Mouse (Mus musculus) thymus, adult 2 months (tissue): ENCODE measurements at regions not wholly inside any gene's neighbourhood (a gene's known extent, or its start where the extent isn't known, plus 50 kb on each side); places are given as distances from the start of the nearest gene placed in this dataset.

ENCODE experiments used
- DNase-seq: peaks from one replicate; pipeline ENCODE4 v3.0.0; 2021
- H3K27ac ChIP-seq: fragments of 200-500 bp; 2 replicates; pipeline ENCODE4 v1.5.1; 2012; ENCODE audit warnings: low read length, control low read depth; ENCODE audit not compliant: control insufficient read depth, insufficient read depth
- H3K27me3 ChIP-seq: fragments of 200-500 bp; 2 replicates; pipeline ENCODE4 v1.6.1; 2012; ENCODE audit warnings: mild to moderate bottlenecking, low read length, moderate library complexity, mixed read lengths; ENCODE audit not compliant: control insufficient read depth, insufficient read depth
- H3K36me3 ChIP-seq: fragments of 200-500 bp; 2 replicates; pipeline ENCODE4 v1.6.1; 2012; ENCODE audit warnings: mild to moderate bottlenecking, low read length, moderate library complexity; ENCODE audit not compliant: control insufficient read depth, insufficient read depth
- H3K4me1 ChIP-seq: fragments of 200-500 bp; replicated peaks from 2 replicates; pipeline ENCODE4 v1.6.1; 2012; ENCODE audit warnings: low read length; ENCODE audit not compliant: control insufficient read depth, insufficient read depth
- H3K4me3 ChIP-seq: fragments of 200-500 bp; 2 replicates; pipeline ENCODE4 v1.5.1; 2012; ENCODE audit warnings: mild to moderate bottlenecking, low read length, control low read depth, moderate library complexity; ENCODE audit not compliant: control insufficient read depth, insufficient read depth
- CTCF ChIP-seq: fragments of 200-500 bp; IDR thresholded peaks from 2 replicates; pipeline ENCODE4 v1.5.1; 2012; ENCODE audit warnings: mild to moderate bottlenecking, control low read depth, low read length, moderate library complexity, borderline replicate concordance; ENCODE audit not compliant: control insufficient read depth, poor library complexity, insufficient read depth; ENCODE audit errors: extremely low read depth
- POLR2A ChIP-seq: fragments of 200-500 bp; IDR thresholded peaks from 2 replicates; pipeline ENCODE4 v1.6.1; 2012; ENCODE audit warnings: mild to moderate bottlenecking, low read length, control low read depth, moderate library complexity; ENCODE audit not compliant: control insufficient read depth, poor library complexity, insufficient read depth; ENCODE audit errors: extremely low read depth
- WGBS: fragments of 180-500 bp; shearing (Covaris S2); methylation state at CpG from one replicate; pipeline ENCODE4 v1.1.7; 2018; 5-methylcytosine and 5-hydroxymethylcytosine counted together

DNA sequence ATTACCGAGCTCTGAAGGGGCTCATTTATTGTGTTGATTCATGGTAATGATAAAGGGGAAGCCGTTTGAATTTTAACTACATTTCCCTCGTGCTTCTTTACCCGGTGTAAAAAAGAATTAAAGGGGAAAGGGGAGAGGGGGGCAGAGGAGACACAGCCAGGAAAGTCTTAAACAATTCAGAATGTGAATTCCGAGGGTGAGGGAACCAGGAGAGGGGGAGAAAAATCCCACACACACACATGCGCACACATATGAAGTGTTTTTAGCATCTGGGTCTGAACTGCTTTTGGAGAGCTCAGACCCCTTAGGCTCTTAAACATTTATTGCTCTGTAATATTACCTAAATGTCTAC lies 265.6 kb downstream of the Gm45692 start:
- TF ChIP-seq POLR2A = no peak

DNA sequence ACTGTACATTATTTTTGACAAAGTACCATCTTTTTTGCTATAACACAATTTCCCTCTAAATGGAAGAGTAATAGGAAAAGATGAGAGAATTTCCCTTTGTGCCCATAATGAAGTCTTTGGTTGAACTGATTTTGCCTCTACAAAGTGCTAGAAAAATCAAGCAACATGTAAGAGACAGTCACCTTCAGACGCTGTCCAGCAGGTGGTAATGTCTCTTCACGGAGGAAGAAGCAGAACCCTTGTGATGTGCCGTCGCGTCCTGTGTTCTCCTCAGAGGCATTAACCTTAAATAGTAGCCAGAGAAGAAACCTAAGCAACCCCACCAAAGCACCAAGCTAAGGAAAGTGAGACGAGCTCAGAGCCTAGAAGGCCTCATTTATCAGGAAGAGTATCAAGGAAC lies 275.7 kb downstream of the Gm45692 start:
- Histone ChIP-seq H3K27me3 (no peaks in the 10 kb centered on the region), H3K36me3 (no peaks in the 10 kb centered on the region), H3K4me3 (no peak overlapping the region), H3K27ac (no peak overlapping the region), H3K4me1 (no peaks in the 10 kb centered on the region)
- 73% methylated on average over 6 of the region's 6 CpGs for WGBS
- DNase-seq = no peak
- TF ChIP-seq POLR2A (no peak), CTCF (no peak)

More for the DNA sequence above, 265.6 kb downstream of the Gm45692 start:
- no peak overlapping the region for H3K27ac ChIP-seq
- DNase-seq = no peak
- no peak overlapping the region for H3K4me3 ChIP-seq
- 44% methylated on average over 6 of the region's 6 CpGs for WGBS
- no peaks in the 10 kb centered on the region for H3K36me3 ChIP-seq
- H3K27me3 ChIP-seq = no peaks in the 10 kb centered on the region
- no peaks in the 10 kb centered on the region for H3K4me1 ChIP-seq

DNA sequence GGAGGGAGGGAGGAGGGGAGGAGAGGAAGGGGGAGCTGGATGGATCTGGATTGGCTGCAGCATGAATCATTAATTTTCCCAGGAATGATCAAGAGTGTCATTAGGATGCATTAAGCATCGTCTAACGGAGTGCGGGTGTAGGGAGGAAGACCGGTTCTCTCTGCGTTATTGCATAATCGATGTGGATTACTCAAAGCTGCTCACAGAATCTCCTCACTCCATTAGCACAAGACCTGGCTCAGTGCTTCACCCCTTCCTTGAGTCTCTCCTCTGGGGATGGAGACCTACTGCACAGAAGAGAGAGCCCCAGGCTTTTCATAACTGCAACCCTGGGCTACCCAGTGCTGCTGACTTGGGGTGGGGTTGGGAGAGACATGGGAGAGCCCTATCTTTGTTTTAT lies 300.7 kb downstream of the Gm45692 start:
- 96% methylated on average over 6 of the region's 6 CpGs for WGBS
- Histone ChIP-seq H3K4me1 (no peaks in the 10 kb centered on the region), H3K27me3 (no peaks in the 10 kb centered on the region), H3K4me3 (no peak overlapping the region), H3K36me3 (no peaks in the 10 kb centered on the region), H3K27ac (no peak overlapping the region)
- TF ChIP-seq POLR2A = no peak
- TF ChIP-seq CTCF = no peak
- DNase-seq = no peak

DNA sequence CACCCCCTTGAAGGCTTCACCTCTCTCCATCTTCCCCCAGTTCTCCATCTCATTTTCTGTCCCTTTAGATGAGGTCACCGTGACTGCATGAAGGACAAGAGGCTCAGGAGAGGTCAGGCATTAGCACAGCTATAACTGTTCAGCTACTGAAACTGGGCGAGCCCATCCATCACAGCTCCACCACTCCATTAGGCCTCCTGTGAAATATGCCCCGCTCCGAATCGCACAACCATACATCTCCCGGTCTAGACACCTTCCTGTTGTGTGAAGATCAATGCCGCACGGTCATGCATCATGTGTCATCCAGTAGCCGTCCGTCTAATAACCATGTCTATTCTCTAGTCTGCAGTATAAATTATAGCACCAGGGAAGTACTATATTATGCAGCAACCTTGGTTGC lies 301.2 kb downstream of the Gm45692 start:
- TF ChIP-seq CTCF (no peak), POLR2A (no peak)
- Histone ChIP-seq H3K4me1 (no peaks in the 10 kb centered on the region), H3K27me3 (no peaks in the 10 kb centered on the region), H3K4me3 (no peak overlapping the region), H3K36me3 (no peaks in the 10 kb centered on the region), H3K27ac (no peak overlapping the region)
- DNase-seq = no peak
- WGBS = 97% methylated on average over 10 of the region's 10 CpGs

DNA sequence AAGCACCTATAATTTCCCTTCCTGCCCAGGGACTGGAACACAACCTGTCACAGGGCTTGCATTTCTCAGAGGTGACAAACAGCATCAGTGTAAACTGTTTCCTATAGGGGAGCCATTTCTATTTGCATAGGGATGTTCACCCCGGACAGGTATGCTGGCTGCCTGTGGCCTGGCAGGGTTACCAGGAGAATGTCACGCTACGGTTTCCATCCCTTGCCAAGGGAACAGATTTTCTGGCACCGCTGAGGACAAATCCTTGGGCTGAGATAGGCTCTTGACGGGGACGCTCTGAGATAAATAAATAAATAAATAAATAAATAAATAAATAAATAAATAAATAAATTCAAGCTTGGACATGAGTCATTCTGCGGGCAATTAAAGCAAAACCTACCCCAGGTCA lies 308.0 kb downstream of the Gm45692 start:
- 97% methylated on average over 7 of the region's 7 CpGs for WGBS
- Histone ChIP-seq H3K27me3 (no peaks in the 10 kb centered on the region), H3K4me3 (no peak overlapping the region), H3K4me1 (no peaks in the 10 kb centered on the region), H3K27ac (no peak overlapping the region), H3K36me3 (no peaks in the 10 kb centered on the region)
- TF ChIP-seq CTCF = no peak
- no peak for TF ChIP-seq POLR2A
- no peak for DNase-seq

DNA sequence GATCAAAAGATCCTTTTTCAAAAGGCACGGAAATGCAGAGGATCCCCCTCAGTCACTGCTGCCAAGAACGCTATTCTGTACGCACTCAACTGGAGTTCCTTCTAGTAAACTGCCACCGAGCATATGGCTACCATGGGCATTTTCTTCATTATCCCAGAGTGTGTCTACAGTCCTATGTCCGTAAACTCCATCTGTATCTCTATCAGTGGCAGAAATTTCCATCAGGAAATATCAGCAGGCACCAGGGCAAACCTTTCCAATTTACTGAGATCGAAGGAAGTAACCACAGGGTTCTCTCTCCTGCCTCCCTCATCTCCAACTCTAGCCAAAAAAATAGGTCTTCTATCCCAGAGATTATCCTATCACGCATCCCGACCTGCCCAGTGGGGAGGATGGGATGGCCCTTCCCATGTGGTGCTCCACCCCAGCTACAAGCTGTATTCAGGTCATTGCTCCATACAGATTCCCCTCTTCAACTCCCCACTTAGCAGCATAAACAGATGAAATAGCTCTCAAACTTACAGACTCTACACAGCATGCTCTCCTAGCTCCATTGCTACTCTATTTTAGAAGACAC lies 310.5 kb downstream of the Gm45692 start:
- no peaks in the 10 kb centered on the region for H3K27me3 ChIP-seq
- H3K4me3 ChIP-seq = no peak overlapping the region
- no peak for TF ChIP-seq CTCF
- TF ChIP-seq POLR2A = no peak
- DNase-seq = no peak
- no peaks in the 10 kb centered on the region for H3K36me3 ChIP-seq
- no peaks in the 10 kb centered on the region for H3K4me1 ChIP-seq
- 89% methylated on average over 8 of the region's 8 CpGs for WGBS
- H3K27ac ChIP-seq = no peak overlapping the region
